In genomic region chr1:39284786-39285185, GRCm38 (mm10) we compare ENCODE assay signal across 8 mouse cellular contexts.
A peak's percentile ranks its signal among the peaks of the same experiment; 100 is the strongest.
DNase-seq lines count a peak whose midpoint lies in the region; ATAC-seq and TF ChIP-seq lines count a peak whose summit lies in the region.

No protein-coding gene starts in this region.

- peak; percentile 39 for DNase-seq in kidney, adult 18-20 months
- peak; percentile 37 for DNase-seq in fat pad, adult 2 months (ENCODE audit: extremely low read depth, low read depth, low spot score)
- peak; percentile 74 for DNase-seq in kidney, postnatal 10 days
- peak; percentile 42 for DNase-seq in lung, postnatal 36 days
- no peak for DNase-seq in hindbrain, postnatal 0 days (ENCODE audit: low spot score)
- no peak for DNase-seq in layer of hippocampus, postnatal 25 days (ENCODE audit: extremely low spot score in 1 of 2, low spot score in 1 of 2)
- DNase-seq in T-cell, adult 2 months (ENCODE audit: low spot score), result no peak

- 76% methylated on average over 16 of the region's 16 CpGs for WGBS in kidney, embryonic 16.5 days
- 83% methylated on average over 16 of the region's 16 CpGs for WGBS in hindbrain, postnatal 0 days

- no peak for TF ChIP-seq CTCF in hindbrain, postnatal 0 days (IDR thresholded peaks at IDR 0.05; ENCODE audit: low read depth)

- no peaks in the 10 kb centered on the region for H3K27me3 ChIP-seq in kidney, embryonic 16.5 days (ENCODE audit: insufficient read depth, low read length)
- H3K27me3 ChIP-seq in hindbrain, postnatal 0 days (ENCODE audit: insufficient read depth, low read length), result no peaks in the 10 kb centered on the region

- H3K36me3 ChIP-seq in kidney, embryonic 16.5 days (ENCODE audit: insufficient read depth, low read length), result no peaks in the 10 kb centered on the region
- H3K36me3 ChIP-seq in hindbrain, postnatal 0 days (ENCODE audit: insufficient read depth, low read length), result no peaks in the 10 kb centered on the region

- no peak for ATAC-seq in kidney, embryonic 16.5 days (ENCODE audit: low FRiP score, low TSS enrichment)
- ATAC-seq in hindbrain, postnatal 0 days, result no peak

- H3K9ac ChIP-seq in kidney, embryonic 16.5 days (replicated peaks; ENCODE audit: low read length), result no peak overlapping the region
- no peak overlapping the region for H3K9ac ChIP-seq in hindbrain, postnatal 0 days (replicated peaks; ENCODE audit: low read length)

- H3K4me3 ChIP-seq in kidney, embryonic 16.5 days (ENCODE audit: low read length), result no peak overlapping the region
- no peak overlapping the region for H3K4me3 ChIP-seq in hindbrain, postnatal 0 days (ENCODE audit: low read length)

- H3K4me1 ChIP-seq in kidney, embryonic 16.5 days (ENCODE audit: insufficient read depth, low read length), result no peaks in the 10 kb centered on the region
- H3K4me1 ChIP-seq in hindbrain, postnatal 0 days (ENCODE audit: insufficient read depth, low read length), result no peaks in the 10 kb centered on the region

- no peak overlapping the region for H3K4me2 ChIP-seq in kidney, embryonic 16.5 days (replicated peaks; ENCODE audit: low read depth, low read length)
- no peak overlapping the region for H3K4me2 ChIP-seq in hindbrain, postnatal 0 days (ENCODE audit: low read depth, low read length)

- no peak overlapping the region for H3K27ac ChIP-seq in kidney, embryonic 16.5 days (ENCODE audit: low read length)
- H3K27ac ChIP-seq in hindbrain, postnatal 0 days, result no peak overlapping the region

- H3K9me3 ChIP-seq in kidney, embryonic 16.5 days (ENCODE audit: low read length), result no peaks in the 10 kb centered on the region
- H3K9me3 ChIP-seq in hindbrain, postnatal 0 days (ENCODE audit: low read length), result no peaks in the 10 kb centered on the region

Comparison
In these comparisons a context has a peak if more than half of its experiments do, and no peak if none do; other contexts are left out.
1. DNase-seq: peak in kidney, adult 18-20 months (single experiment), fat pad, adult 2 months (single experiment), kidney, postnatal 10 days (single experiment) and lung, postnatal 36 days (single experiment); none in hindbrain, postnatal 0 days (single experiment), layer of hippocampus, postnatal 25 days (0 of 2) and T-cell, adult 2 months (single experiment).